Mouse (Mus musculus): ENCODE results near the gene Srp72. TPM values are rescaled to one million over a fixed set of nuclear protein-coding genes. Genes with fewer than 3 reads are reported as not detected.

The Srp72 gene
- polyA plus RNA-seq, 1 experiment from 2014 or later = 92.3 TPM

GRCm38 (mm10) chr5:76975736-76976135 is 1.3 kb downstream of the Srp72 start:
- peaks cover 13% of the 10 kb centered on the region for H3K4me1 ChIP-seq (ENCODE audit: control insufficient read depth, insufficient read depth, low read length)

GRCm38 (mm10) chr5:76984015-76984414 is 9.5 kb downstream of the Srp72 start:
- Histone ChIP-seq H3K27ac (ENCODE audit: low read depth, low read length) (no peak overlapping the region), H3K9me3 (replicated peaks; ENCODE audit: control insufficient read depth, low read length) (no peaks in the 10 kb centered on the region), H3K4me3 (ENCODE audit: low read depth, low read length) (no peak overlapping the region), H3K4me1 (ENCODE audit: control insufficient read depth, insufficient read depth, low read length) (no peaks in the 10 kb centered on the region), H3K27me3 (replicated peaks; ENCODE audit: control insufficient read depth, insufficient read depth, low read length) (no peaks in the 10 kb centered on the region), H3K36me3 (ENCODE audit: control insufficient read depth, insufficient read depth, low read length) (peaks cover 82% of the 10 kb centered on the region), H3K9ac (ENCODE audit: low read length) (no peak overlapping the region), H3K4me2 (ENCODE audit: low read length) (no peak overlapping the region)
- 95% methylated on average over 11 of the region's 11 CpGs for WGBS
- DNase-seq (ENCODE audit: low spot score) (no peak), ATAC-seq (no peak)

More at GRCm38 (mm10) chr5:76975736-76976135, 1.3 kb downstream of the Srp72 start:
- Histone ChIP-seq H3K27ac (ENCODE audit: low read depth, low read length) (no peak overlapping the region), H3K9me3 (replicated peaks; ENCODE audit: control insufficient read depth, low read length) (no peaks in the 10 kb centered on the region), H3K27me3 (replicated peaks; ENCODE audit: control insufficient read depth, insufficient read depth, low read length) (no peaks in the 10 kb centered on the region), H3K36me3 (ENCODE audit: control insufficient read depth, insufficient read depth, low read length) (peaks cover 33% of the 10 kb centered on the region), H3K4me2 (ENCODE audit: low read length) (peak overlapping the region; percentile 80), H3K9ac (ENCODE audit: low read length) (no peak overlapping the region), H3K4me3 (ENCODE audit: low read depth, low read length) (peak overlapping the region; percentile 90; the same call in 1 of the 2 replicates)
- DNase-seq (ENCODE audit: low spot score) = no peak
- 89% methylated on average over 8 of the region's 8 CpGs for WGBS
- ATAC-seq = no peak

GRCm38 (mm10) chr5:76990789-76991188 is 16.3 kb downstream of the Srp72 start:
- ATAC-seq (no peak), DNase-seq (ENCODE audit: low spot score) (no peak)
- Histone ChIP-seq H3K4me1 (ENCODE audit: control insufficient read depth, insufficient read depth, low read length) (no peaks in the 10 kb centered on the region), H3K27me3 (replicated peaks; ENCODE audit: control insufficient read depth, insufficient read depth, low read length) (no peaks in the 10 kb centered on the region), H3K9ac (ENCODE audit: low read length) (no peak overlapping the region), H3K36me3 (ENCODE audit: control insufficient read depth, insufficient read depth, low read length) (peaks cover 87% of the 10 kb centered on the region), H3K9me3 (replicated peaks; ENCODE audit: control insufficient read depth, low read length) (no peaks in the 10 kb centered on the region), H3K4me2 (ENCODE audit: low read length) (no peak overlapping the region), H3K27ac (ENCODE audit: low read depth, low read length) (no peak overlapping the region), H3K4me3 (ENCODE audit: low read depth, low read length) (no peak overlapping the region)
- 97% methylated on average over 3 of the region's 3 CpGs for WGBS

GRCm38 (mm10) chr5:76993174-76993814 is 18.8 kb downstream of the Srp72 start:
- Histone ChIP-seq H3K4me3 (ENCODE audit: low read depth, low read length) (no peak overlapping the region), H3K9ac (ENCODE audit: low read length) (no peak overlapping the region), H3K27me3 (replicated peaks; ENCODE audit: control insufficient read depth, insufficient read depth, low read length) (no peaks in the 10 kb centered on the region), H3K27ac (ENCODE audit: low read depth, low read length) (no peak overlapping the region), H3K9me3 (replicated peaks; ENCODE audit: control insufficient read depth, low read length) (no peaks in the 10 kb centered on the region), H3K4me1 (ENCODE audit: control insufficient read depth, insufficient read depth, low read length) (no peaks in the 10 kb centered on the region), H3K4me2 (ENCODE audit: low read length) (no peak overlapping the region), H3K36me3 (ENCODE audit: control insufficient read depth, insufficient read depth, low read length) (peaks cover 90% of the 10 kb centered on the region)
- WGBS = 95% methylated on average over 5 of the region's 5 CpGs
- ATAC-seq (no peak), DNase-seq (ENCODE audit: low spot score) (no peak)

- DNase-seq (ENCODE audit: low spot score) (peak; percentile 90), ATAC-seq (no peak)
- Histone ChIP-seq H3K4me1 (ENCODE audit: control insufficient read depth, insufficient read depth, low read length) (no peaks in the 10 kb centered on the region), H3K4me3 (ENCODE audit: low read depth, low read length) (no peak overlapping the region), H3K9me3 (replicated peaks; ENCODE audit: control insufficient read depth, low read length) (no peaks in the 10 kb centered on the region), H3K4me2 (ENCODE audit: low read length) (no peak overlapping the region), H3K27me3 (replicated peaks; ENCODE audit: control insufficient read depth, insufficient read depth, low read length) (no peaks in the 10 kb centered on the region), H3K9ac (ENCODE audit: low read length) (no peak overlapping the region), H3K27ac (ENCODE audit: low read depth, low read length) (no peak overlapping the region), H3K36me3 (ENCODE audit: control insufficient read depth, insufficient read depth, low read length) (peaks cover 61% of the 10 kb centered on the region)
- WGBS = 52% methylated on average over 5 of the region's 5 CpGs
These were observed 23.9 kb downstream of the Srp72 start for GRCm38 (mm10) chr5:76998416-76998815.

- Histone ChIP-seq H3K4me3 (ENCODE audit: low read depth, low read length) (no peak overlapping the region), H3K9me3 (replicated peaks; ENCODE audit: control insufficient read depth, low read length) (no peaks in the 10 kb centered on the region), H3K27ac (ENCODE audit: low read depth, low read length) (no peak overlapping the region), H3K4me1 (ENCODE audit: control insufficient read depth, insufficient read depth, low read length) (no peaks in the 10 kb centered on the region), H3K36me3 (ENCODE audit: control insufficient read depth, insufficient read depth, low read length) (peaks cover 36% of the 10 kb centered on the region), H3K27me3 (replicated peaks; ENCODE audit: control insufficient read depth, insufficient read depth, low read length) (no peaks in the 10 kb centered on the region), H3K9ac (ENCODE audit: low read length) (no peak overlapping the region), H3K4me2 (ENCODE audit: low read length) (no peak overlapping the region)
- WGBS = 96% methylated on average over 17 of the region's 17 CpGs
- ATAC-seq (no peak), DNase-seq (ENCODE audit: low spot score) (no peak)
These were observed 26.7 kb downstream of the Srp72 start for GRCm38 (mm10) chr5:77001192-77001591.

GRCm38 (mm10) chr5:77004051-77004821 is 29.8 kb downstream of the Srp72 start, which contains the start of gene Arl9:
Gene Arl9, plus strand, starts transcription at chr5:77004055.
- Histone ChIP-seq H3K36me3 (ENCODE audit: control insufficient read depth, insufficient read depth, low read length) (peaks cover 8% of the 10 kb centered on the region), H3K27ac (ENCODE audit: low read depth, low read length) (no peak within 1 kb of the TSS), H3K4me2 (ENCODE audit: low read length) (no peak within 1 kb of the TSS), H3K9ac (ENCODE audit: low read length) (no peak within 1 kb of the TSS), H3K27me3 (replicated peaks; ENCODE audit: control insufficient read depth, insufficient read depth, low read length) (no peaks in the 10 kb centered on the region), H3K4me3 (ENCODE audit: low read depth, low read length) (no peak within 1 kb of the TSS), H3K4me1 (ENCODE audit: control insufficient read depth, insufficient read depth, low read length) (no peaks in the 10 kb centered on the region), H3K9me3 (replicated peaks; ENCODE audit: control insufficient read depth, low read length) (no peaks in the 10 kb centered on the region)
- ATAC-seq (no peak), DNase-seq (ENCODE audit: low spot score) (no peak)
- WGBS = 95% methylated on average over 6 of the region's 6 CpGs

GRCm38 (mm10) chr5:77010352-77010751 is 35.9 kb downstream of the Srp72 start:
- H3K4me1 ChIP-seq (ENCODE audit: control insufficient read depth, insufficient read depth, low read length) = no peaks in the 10 kb centered on the region
- H3K4me3 ChIP-seq (ENCODE audit: low read depth, low read length) = no peak overlapping the region
- no peak overlapping the region for H3K4me2 ChIP-seq (ENCODE audit: low read length)
- H3K9me3 ChIP-seq (replicated peaks; ENCODE audit: control insufficient read depth, low read length) = no peaks in the 10 kb centered on the region
- DNase-seq (ENCODE audit: low spot score) = no peak
- no peaks in the 10 kb centered on the region for H3K36me3 ChIP-seq (ENCODE audit: control insufficient read depth, insufficient read depth, low read length)
- H3K27me3 ChIP-seq (replicated peaks; ENCODE audit: control insufficient read depth, insufficient read depth, low read length) = no peaks in the 10 kb centered on the region
- 93% methylated on average over 9 of the region's 9 CpGs for WGBS
- no peak for ATAC-seq
- H3K27ac ChIP-seq (ENCODE audit: low read depth, low read length) = no peak overlapping the region
- no peak overlapping the region for H3K9ac ChIP-seq (ENCODE audit: low read length)

GRCm38 (mm10) chr5:77011082-77011481 is 36.6 kb downstream of the Srp72 start:
- no peak overlapping the region for H3K9ac ChIP-seq (ENCODE audit: low read length)
- H3K27me3 ChIP-seq (replicated peaks; ENCODE audit: control insufficient read depth, insufficient read depth, low read length) = no peaks in the 10 kb centered on the region
- H3K4me3 ChIP-seq (ENCODE audit: low read depth, low read length) = no peak overlapping the region
- ATAC-seq (no peak), DNase-seq (ENCODE audit: low spot score) (no peak)
- 70% methylated on average over 3 of the region's 3 CpGs for WGBS
- H3K4me1 ChIP-seq (ENCODE audit: control insufficient read depth, insufficient read depth, low read length) = no peaks in the 10 kb centered on the region
- H3K27ac ChIP-seq (ENCODE audit: low read depth, low read length) = no peak overlapping the region
- H3K9me3 ChIP-seq (replicated peaks; ENCODE audit: control insufficient read depth, low read length) = no peaks in the 10 kb centered on the region
- H3K4me2 ChIP-seq (ENCODE audit: low read length) = no peak overlapping the region
- no peaks in the 10 kb centered on the region for H3K36me3 ChIP-seq (ENCODE audit: control insufficient read depth, insufficient read depth, low read length)

Data from forebrain, embryonic 14.5 days (tissue).